Mouse (Mus musculus) midbrain, embryonic 16.5 days (tissue): ENCODE results near the gene Tm6sf1. TPM values are rescaled to one million over a fixed set of nuclear protein-coding genes. Genes with fewer than 3 reads are reported as not detected.

Experiments used
- ATAC-seq: fragments of 200-750 bp; cut with Nextera tagmentation; 2 replicates; pipeline ENCODE4 v1.8.0; 2017; ENCODE audit warnings: moderate TSS enrichment
- H3K27ac ChIP-seq: fragments of 300-500 bp; sonication (generic); 2 replicates; pipeline ENCODE4 v1.5.1; 2014; ENCODE audit warnings: mild to moderate bottlenecking, low read length, mixed read lengths
- H3K27me3 ChIP-seq: fragments of 300-500 bp; sonication (generic); 2 replicates; pipeline ENCODE4 v1.6.1; 2014; ENCODE audit warnings: low read depth, low read length, mixed read lengths; ENCODE audit not compliant: control insufficient read depth, insufficient read depth
- H3K36me3 ChIP-seq: fragments of 300-500 bp; sonication (generic); 2 replicates; pipeline ENCODE4 v1.6.1; 2014; ENCODE audit warnings: mild to moderate bottlenecking, low read length, moderate library complexity, mixed read lengths; ENCODE audit not compliant: control insufficient read depth, insufficient read depth
- H3K4me1 ChIP-seq: fragments of 300-500 bp; sonication (generic); 2 replicates; pipeline ENCODE4 v1.6.1; 2014; ENCODE audit warnings: mild to moderate bottlenecking, low read length, mixed read lengths; ENCODE audit not compliant: control insufficient read depth, insufficient read depth
- H3K4me2 ChIP-seq: fragments of 300-500 bp; sonication (generic); 2 replicates; pipeline ENCODE4 v1.6.1; 2014; ENCODE audit warnings: mild to moderate bottlenecking, low read length, mixed read lengths
- H3K4me3 ChIP-seq: fragments of 300-500 bp; sonication (generic); 2 replicates; pipeline ENCODE4 v1.5.1; 2014; ENCODE audit warnings: low read depth, mild to moderate bottlenecking, low read length, moderate library complexity, mixed read lengths
- H3K9ac ChIP-seq: fragments of 300-500 bp; sonication (generic); 2 replicates; pipeline ENCODE4 v1.6.1; 2014; ENCODE audit warnings: low read depth, low read length, mixed read lengths
- H3K9me3 ChIP-seq: fragments of 300-500 bp; sonication (generic); replicated peaks from 2 replicates; pipeline ENCODE4 v1.6.1; 2014; ENCODE audit warnings: mild to moderate bottlenecking, low read length, mixed read lengths; ENCODE audit not compliant: control insufficient read depth, poor library complexity, severe bottlenecking
- WGBS: fragments of 180-500 bp; shearing (Covaris S2); extraction: QIAGEN DNeasy Blood & Tissue Kit; methylation state at CpG from one replicate; pipeline ENCODE4 v1.1.7; 2014; 5-methylcytosine and 5-hydroxymethylcytosine counted together
- polyA plus RNA-seq: library from polyadenylated mRNA; unstranded; fragments of >200 nt; fragmentation: Nextera tagmentation; extraction: Ambion mirVana; gene quantifications from 2 replicates; pipeline ENCODE4 v1.2.1, GENCODE M21; 2015

Tm6sf1 gene
- polyA plus RNA-seq, 1 experiment from 2014 or later, result 8.7 TPM

- H3K27ac ChIP-seq, result no peak overlapping the region
Measured at GRCm38 (mm10) chr7:81846008-81846407, 12.8 kb upstream of the Tm6sf1 start.

GRCm38 (mm10) chr7:81847010-81847409 is 11.8 kb upstream of the Tm6sf1 start:
- Histone ChIP-seq H3K9me3 (no peaks in the 10 kb centered on the region), H3K4me1 (no peaks in the 10 kb centered on the region), H3K4me2 (no peak overlapping the region), H3K36me3 (no peaks in the 10 kb centered on the region), H3K4me3 (no peak overlapping the region), H3K27ac (no peak overlapping the region), H3K27me3 (no peaks in the 10 kb centered on the region), H3K9ac (no peak overlapping the region)
- 41% methylated on average over 8 of the region's 8 CpGs for WGBS
- ATAC-seq, result no peak

More at GRCm38 (mm10) chr7:81846008-81846407, 12.8 kb upstream of the Tm6sf1 start:
- no peak overlapping the region for H3K4me2 ChIP-seq
- no peaks in the 10 kb centered on the region for H3K27me3 ChIP-seq
- no peaks in the 10 kb centered on the region for H3K9me3 ChIP-seq
- H3K4me1 ChIP-seq, result no peaks in the 10 kb centered on the region
- no peaks in the 10 kb centered on the region for H3K36me3 ChIP-seq
- 93% methylated on average over 8 of the region's 8 CpGs for WGBS
- no peak overlapping the region for H3K9ac ChIP-seq
- no peak for ATAC-seq
- H3K4me3 ChIP-seq, result no peak overlapping the region

GRCm38 (mm10) chr7:81847777-81848176 is 11.0 kb upstream of the Tm6sf1 start:
- H3K4me3 ChIP-seq, result no peak overlapping the region
- no peak overlapping the region for H3K9ac ChIP-seq
- H3K27ac ChIP-seq, result no peak overlapping the region
- WGBS, result 31% methylated on average over 4 of the region's 4 CpGs
- no peak for ATAC-seq
- no peak overlapping the region for H3K4me2 ChIP-seq
- no peaks in the 10 kb centered on the region for H3K36me3 ChIP-seq
- H3K9me3 ChIP-seq, result no peaks in the 10 kb centered on the region
- H3K4me1 ChIP-seq, result no peaks in the 10 kb centered on the region
- H3K27me3 ChIP-seq, result no peaks in the 10 kb centered on the region

- H3K36me3 ChIP-seq, result no peaks in the 10 kb centered on the region
- H3K9ac ChIP-seq, result no peak overlapping the region
- ATAC-seq, result no peak
- no peak overlapping the region for H3K4me3 ChIP-seq
- H3K4me1 ChIP-seq, result no peaks in the 10 kb centered on the region
- no peak overlapping the region for H3K27ac ChIP-seq
- H3K4me2 ChIP-seq, result no peak overlapping the region
- WGBS, result 87% methylated on average over 5 of the region's 5 CpGs
- no peaks in the 10 kb centered on the region for H3K27me3 ChIP-seq
- H3K9me3 ChIP-seq, result no peaks in the 10 kb centered on the region
Measured at GRCm38 (mm10) chr7:81849214-81849613, 9.6 kb upstream of the Tm6sf1 start.

GRCm38 (mm10) chr7:81849633-81850032 is 9.2 kb upstream of the Tm6sf1 start:
- H3K4me3 ChIP-seq, result no peak overlapping the region
- no peaks in the 10 kb centered on the region for H3K27me3 ChIP-seq
- H3K4me2 ChIP-seq, result no peak overlapping the region
- no peaks in the 10 kb centered on the region for H3K9me3 ChIP-seq
- ATAC-seq, result no peak
- 90% methylated on average over 7 of the region's 7 CpGs for WGBS
- no peaks in the 10 kb centered on the region for H3K36me3 ChIP-seq
- H3K27ac ChIP-seq, result no peak overlapping the region
- no peaks in the 10 kb centered on the region; the same call in 1 of the 2 replicates for H3K4me1 ChIP-seq
- H3K9ac ChIP-seq, result no peak overlapping the region

GRCm38 (mm10) chr7:81850171-81850570 is 8.6 kb upstream of the Tm6sf1 start:
- H3K4me1 ChIP-seq, result no peaks in the 10 kb centered on the region; the same call in 1 of the 2 replicates
- H3K4me2 ChIP-seq, result no peak overlapping the region
- H3K9ac ChIP-seq, result no peak overlapping the region
- H3K27ac ChIP-seq, result no peak overlapping the region
- no peaks in the 10 kb centered on the region for H3K9me3 ChIP-seq
- H3K27me3 ChIP-seq, result no peaks in the 10 kb centered on the region
- WGBS, result 91% methylated on average over 6 of the region's 6 CpGs
- H3K4me3 ChIP-seq, result no peak overlapping the region
- ATAC-seq, result no peak
- no peaks in the 10 kb centered on the region for H3K36me3 ChIP-seq

- WGBS, result 86% methylated on average over 3 of the region's 3 CpGs
Measured at GRCm38 (mm10) chr7:81851706-81852105, 7.1 kb upstream of the Tm6sf1 start.

GRCm38 (mm10) chr7:81854568-81855307 is 4.1 kb upstream of the Tm6sf1 start:
- ATAC-seq, result no peak
- 50% methylated on average over 8 of the region's 8 CpGs for WGBS
- Histone ChIP-seq H3K36me3 (no peaks in the 10 kb centered on the region), H3K27ac (no peak overlapping the region), H3K4me3 (no peak overlapping the region), H3K9me3 (no peaks in the 10 kb centered on the region), H3K4me2 (no peak overlapping the region), H3K27me3 (no peaks in the 10 kb centered on the region; the same call in 1 of the 2 replicates), H3K9ac (no peak overlapping the region), H3K4me1 (peaks cover 14% of the 10 kb centered on the region)

More at GRCm38 (mm10) chr7:81851706-81852105, 7.1 kb upstream of the Tm6sf1 start:
- Histone ChIP-seq H3K27me3 (no peaks in the 10 kb centered on the region), H3K9me3 (no peaks in the 10 kb centered on the region), H3K27ac (no peak overlapping the region), H3K4me2 (no peak overlapping the region), H3K4me3 (no peak overlapping the region), H3K9ac (no peak overlapping the region), H3K36me3 (no peaks in the 10 kb centered on the region), H3K4me1 (no peaks in the 10 kb centered on the region; the same call in 1 of the 2 replicates)
- no peak for ATAC-seq

GRCm38 (mm10) chr7:81855694-81856093 is 3.1 kb upstream of the Tm6sf1 start, which contains the start of gene Gm10160:
TSS of gene Gm10160 (minus strand) at chr7:81855794.
- WGBS, result 79% methylated on average over 1 of the region's 1 CpGs
- Histone ChIP-seq H3K27me3 (no peaks in the 10 kb centered on the region; the same call in 1 of the 2 replicates), H3K9ac (no peak within 1 kb of the TSS), H3K4me1 (peaks cover 15% of the 10 kb centered on the region), H3K4me3 (no peak within 1 kb of the TSS), H3K4me2 (no peak within 1 kb of the TSS), H3K27ac (no peak within 1 kb of the TSS), H3K9me3 (no peaks in the 10 kb centered on the region), H3K36me3 (no peaks in the 10 kb centered on the region)
- no peak for ATAC-seq
